Mouse (Mus musculus) liver, postnatal 0 days (tissue): ENCODE measurements around the gene Fam228a.

Experiments used
- CTCF ChIP-seq: sonication (generic); IDR thresholded peaks from 2 replicates; pipeline ENCODE4 v1.5.1; 2016; ENCODE audit warnings: antibody characterized with exemption, low read depth
- EP300 ChIP-seq: IDR thresholded peaks from 2 replicates; pipeline ENCODE4 v1.6.1; 2016; ENCODE audit warnings: antibody characterized with exemption, low read depth, mild to moderate bottlenecking

- TF ChIP-seq CTCF (no peak), EP300 (no peak)
Measured at GRCm38 (mm10) chr12:4744486-4744885, 6.3 kb upstream of the Fam228a start.
